Mouse (Mus musculus): Measurements from ENCODE around the gene Spink2. TPM values are rescaled to one million over a fixed set of nuclear protein-coding genes. Genes with fewer than 3 reads are reported as not detected.

The Spink2 gene
- not detected in 2 replicates for total RNA-seq (2014; rRNA removed)
- polyA plus RNA-seq (2012; rRNA removed) = 0.16 TPM in 1 of 2 replicates, not detected in the other

DNA sequence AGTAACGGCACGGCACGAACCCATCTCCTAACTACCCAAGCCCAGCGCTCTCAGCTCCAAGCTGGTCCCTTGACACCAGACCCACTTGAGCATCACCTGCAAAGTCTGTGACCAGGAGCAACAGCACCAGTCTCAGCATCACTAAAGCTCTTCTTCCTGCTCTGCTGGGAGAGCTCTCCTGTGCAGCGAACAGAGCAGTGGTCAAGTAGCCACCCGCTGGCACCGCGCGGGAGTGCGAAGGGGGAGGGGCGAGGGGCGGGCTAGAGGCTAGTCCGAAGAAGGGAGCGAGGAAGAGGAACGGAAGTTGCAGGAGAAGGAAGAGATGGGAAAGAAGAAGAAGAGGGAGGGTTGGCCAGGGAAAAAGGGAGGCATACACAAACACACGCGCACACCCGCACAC lies at the start of gene Spink2:
TSS of gene Spink2 (minus strand) at position 236 of the 400 bp plus-strand sequence.
- WGBS = 11% methylated on average over 18 of the region's 18 CpGs
- no peak within 1 kb of the TSS for H3K4me3 ChIP-seq (ENCODE audit: insufficient read depth, low read depth, low read length)
- H3K79me2 ChIP-seq (ENCODE audit: control insufficient read depth, insufficient read depth, low read length) = no peaks in the 10 kb centered on the region
- H3K4me1 ChIP-seq (ENCODE audit: control insufficient read depth, insufficient read depth, low read length) = no peaks in the 10 kb centered on the region
- DNase-seq (ENCODE audit: extremely low read depth, low read depth, low spot score) = no peak
- H3K27ac ChIP-seq (replicated peaks; ENCODE audit: insufficient read depth, low read depth, low read length) = no peak within 1 kb of the TSS
- H3K9ac ChIP-seq (ENCODE audit: low read depth, low read length) = no peak within 1 kb of the TSS
- 0 out of 2 replicates have a peak, but pooled peaks cover 4% of the 10 kb centered on the region for H3K27me3 ChIP-seq (ENCODE audit: control insufficient read depth, insufficient read depth, low read length)
- H3K36me3 ChIP-seq (ENCODE audit: control insufficient read depth, insufficient read depth, low read length) = no peaks in the 10 kb centered on the region
- TF ChIP-seq POLR2A (IDR thresholded peaks at IDR 0.05; ENCODE audit: extremely low read depth, insufficient read depth, low read length) (no peak), CTCF (IDR thresholded peaks at IDR 0.05; ENCODE audit: low read depth, low read length) (no peak)

DNA sequence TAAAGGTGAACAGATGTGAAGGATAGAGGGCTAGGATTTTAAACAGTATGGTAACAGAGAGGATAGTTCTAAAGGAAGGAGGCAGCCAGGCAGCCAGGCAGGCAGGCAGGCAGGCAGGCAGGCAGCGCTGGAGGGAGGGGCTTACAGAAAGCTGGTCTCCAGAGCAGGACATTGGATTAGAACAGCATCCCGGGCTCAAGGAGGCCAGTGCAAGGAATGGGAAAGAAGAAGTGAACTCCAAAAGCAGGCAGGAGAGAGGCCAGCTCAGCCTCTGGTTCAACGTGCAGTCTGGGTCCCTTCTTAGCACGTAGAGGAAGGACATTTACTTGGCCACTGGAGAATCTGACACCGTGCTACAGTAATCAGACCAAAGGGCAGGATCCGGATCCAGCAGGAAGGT lies 48.9 kb upstream of the Spink2 start:
- H3K9ac ChIP-seq (ENCODE audit: low read depth, low read length) = no peak overlapping the region
- 47% methylated on average over 6 of the region's 6 CpGs for WGBS
- no peaks in the 10 kb centered on the region for H3K36me3 ChIP-seq (ENCODE audit: control insufficient read depth, insufficient read depth, low read length)
- no peak for TF ChIP-seq POLR2A (IDR thresholded peaks at IDR 0.05; ENCODE audit: extremely low read depth, insufficient read depth, low read length)
- no peak for TF ChIP-seq CTCF (IDR thresholded peaks at IDR 0.05; ENCODE audit: low read depth, low read length)
- H3K79me2 ChIP-seq (ENCODE audit: control insufficient read depth, insufficient read depth, low read length) = no peaks in the 10 kb centered on the region
- H3K27me3 ChIP-seq (ENCODE audit: control insufficient read depth, insufficient read depth, low read length) = no peaks in the 10 kb centered on the region
- no peak overlapping the region for H3K27ac ChIP-seq (replicated peaks; ENCODE audit: insufficient read depth, low read depth, low read length)
- no peak overlapping the region for H3K4me3 ChIP-seq (ENCODE audit: insufficient read depth, low read depth, low read length)
- H3K4me1 ChIP-seq (ENCODE audit: control insufficient read depth, insufficient read depth, low read length) = no peaks in the 10 kb centered on the region; the same call in 1 of the 2 replicates
- DNase-seq (ENCODE audit: extremely low read depth, low read depth, low spot score) = no peak

DNA sequence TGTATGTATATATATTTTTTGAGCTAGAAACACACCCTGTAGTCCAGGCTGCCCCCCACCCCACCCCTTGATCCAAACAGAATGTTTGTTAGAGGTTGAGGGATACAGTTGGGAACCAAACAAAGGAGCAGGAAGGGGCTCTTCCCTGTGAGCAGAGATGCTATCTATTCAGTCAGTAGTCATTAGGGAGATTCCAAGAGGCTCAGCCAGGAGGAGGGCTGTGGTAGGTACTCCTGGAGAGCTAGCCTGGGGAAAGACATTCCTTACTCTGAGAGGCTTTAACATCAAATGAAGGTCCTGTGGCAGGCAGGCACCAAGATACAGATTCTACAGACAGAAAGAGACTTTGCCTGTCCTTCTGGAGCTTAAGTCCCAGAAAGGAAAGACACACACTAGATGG lies 48.0 kb upstream of the Spink2 start:
- TF ChIP-seq POLR2A (IDR thresholded peaks at IDR 0.05; ENCODE audit: extremely low read depth, insufficient read depth, low read length) (no peak), CTCF (IDR thresholded peaks at IDR 0.05; ENCODE audit: low read depth, low read length) (no peak)
- Histone ChIP-seq H3K4me3 (ENCODE audit: insufficient read depth, low read depth, low read length) (no peak overlapping the region), H3K36me3 (ENCODE audit: control insufficient read depth, insufficient read depth, low read length) (no peaks in the 10 kb centered on the region), H3K27me3 (ENCODE audit: control insufficient read depth, insufficient read depth, low read length) (no peaks in the 10 kb centered on the region), H3K9ac (ENCODE audit: low read depth, low read length) (no peak overlapping the region), H3K27ac (replicated peaks; ENCODE audit: insufficient read depth, low read depth, low read length) (no peak overlapping the region), H3K79me2 (ENCODE audit: control insufficient read depth, insufficient read depth, low read length) (no peaks in the 10 kb centered on the region), H3K4me1 (ENCODE audit: control insufficient read depth, insufficient read depth, low read length) (no peaks in the 10 kb centered on the region)
- no peak for DNase-seq (ENCODE audit: extremely low read depth, low read depth, low spot score)

DNA sequence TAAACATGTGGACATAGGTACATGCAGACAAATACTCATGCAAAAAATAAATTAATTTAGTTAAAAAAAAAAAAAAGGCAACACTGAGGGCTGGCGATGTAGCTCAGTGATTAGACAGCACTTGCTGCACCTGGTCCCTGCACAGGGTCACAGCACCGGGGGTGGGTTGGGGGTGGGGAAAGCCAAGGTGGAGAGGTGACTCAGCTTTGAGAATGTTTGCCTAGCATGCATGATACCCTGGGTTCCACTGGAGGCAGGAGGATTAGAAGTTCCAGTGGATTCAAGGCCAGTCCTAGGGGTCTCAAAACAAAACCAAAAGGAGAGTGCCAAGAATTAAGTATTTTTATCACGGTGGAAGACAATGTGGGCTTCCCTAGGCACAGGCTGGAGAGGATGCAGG lies 46.3 kb upstream of the Spink2 start:
- WGBS = 74% methylated on average over 3 of the region's 3 CpGs
- TF ChIP-seq POLR2A (IDR thresholded peaks at IDR 0.05; ENCODE audit: extremely low read depth, insufficient read depth, low read length) (no peak), CTCF (IDR thresholded peaks at IDR 0.05; ENCODE audit: low read depth, low read length) (no peak)

DNA sequence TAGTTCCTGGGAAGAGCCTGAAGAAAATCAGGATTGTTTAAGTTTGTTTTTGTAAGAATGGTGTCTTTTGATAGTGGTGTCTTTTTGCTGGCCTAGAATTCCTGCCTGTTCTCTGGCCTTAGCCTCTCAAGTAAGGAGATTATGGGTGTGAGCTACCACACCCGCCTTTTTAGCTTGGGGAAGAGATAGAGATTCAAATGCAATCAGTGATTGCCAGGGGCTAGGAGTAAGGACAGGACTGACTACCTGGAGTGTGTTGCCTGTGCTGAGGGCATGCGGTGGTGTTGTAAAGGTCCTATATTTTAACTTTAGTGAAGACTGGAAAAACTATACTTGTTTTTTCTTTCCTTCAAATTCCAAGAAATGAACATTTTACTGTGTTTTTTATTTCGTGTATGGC lies 43.1 kb upstream of the Spink2 start:
- H3K36me3 ChIP-seq (ENCODE audit: control insufficient read depth, insufficient read depth, low read length) = no peaks in the 10 kb centered on the region

More for the DNA sequence above, 46.3 kb upstream of the Spink2 start:
- Histone ChIP-seq H3K27me3 (ENCODE audit: control insufficient read depth, insufficient read depth, low read length) (no peaks in the 10 kb centered on the region), H3K36me3 (ENCODE audit: control insufficient read depth, insufficient read depth, low read length) (no peaks in the 10 kb centered on the region), H3K79me2 (ENCODE audit: control insufficient read depth, insufficient read depth, low read length) (no peaks in the 10 kb centered on the region), H3K4me1 (ENCODE audit: control insufficient read depth, insufficient read depth, low read length) (no peaks in the 10 kb centered on the region), H3K4me3 (ENCODE audit: insufficient read depth, low read depth, low read length) (no peak overlapping the region), H3K27ac (replicated peaks; ENCODE audit: insufficient read depth, low read depth, low read length) (no peak overlapping the region), H3K9ac (ENCODE audit: low read depth, low read length) (no peak overlapping the region)
- DNase-seq (ENCODE audit: extremely low read depth, low read depth, low spot score) = no peak

DNA sequence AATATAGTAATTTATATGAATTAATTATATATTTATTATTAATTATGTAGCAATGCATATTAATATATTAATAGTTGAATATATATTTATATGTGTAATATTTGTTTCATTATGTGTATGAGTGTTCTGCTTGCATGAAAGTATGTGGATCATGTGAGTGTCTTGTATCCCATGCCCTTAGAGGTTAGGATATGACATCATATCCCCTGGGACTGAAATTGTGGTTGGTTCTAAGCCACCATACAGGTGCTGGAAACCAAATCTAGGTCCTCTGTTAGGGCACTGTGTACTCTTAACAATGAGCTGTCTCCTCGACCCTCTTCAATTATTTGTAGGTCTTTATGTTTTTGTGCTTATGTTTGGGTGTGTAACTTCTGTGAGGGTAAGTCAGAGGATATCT lies 41.9 kb upstream of the Spink2 start:
- WGBS = 92% methylated on average over 1 of the region's 1 CpGs
- no peak for TF ChIP-seq CTCF (IDR thresholded peaks at IDR 0.05; ENCODE audit: low read depth, low read length)
- no peak for TF ChIP-seq POLR2A (IDR thresholded peaks at IDR 0.05; ENCODE audit: extremely low read depth, insufficient read depth, low read length)

More for the DNA sequence above, 43.1 kb upstream of the Spink2 start:
- WGBS = 84% methylated on average over 3 of the region's 3 CpGs
- H3K4me3 ChIP-seq (ENCODE audit: insufficient read depth, low read depth, low read length) = no peak overlapping the region
- H3K4me1 ChIP-seq (ENCODE audit: control insufficient read depth, insufficient read depth, low read length) = no peaks in the 10 kb centered on the region
- no peaks in the 10 kb centered on the region for H3K79me2 ChIP-seq (ENCODE audit: control insufficient read depth, insufficient read depth, low read length)
- H3K27me3 ChIP-seq (ENCODE audit: control insufficient read depth, insufficient read depth, low read length) = no peaks in the 10 kb centered on the region
- no peak overlapping the region for H3K9ac ChIP-seq (ENCODE audit: low read depth, low read length)
- no peak overlapping the region for H3K27ac ChIP-seq (replicated peaks; ENCODE audit: insufficient read depth, low read depth, low read length)
- no peak for DNase-seq (ENCODE audit: extremely low read depth, low read depth, low spot score)
- no peak for TF ChIP-seq POLR2A (IDR thresholded peaks at IDR 0.05; ENCODE audit: extremely low read depth, insufficient read depth, low read length)
- TF ChIP-seq CTCF (IDR thresholded peaks at IDR 0.05; ENCODE audit: low read depth, low read length) = no peak

More for the DNA sequence above, 41.9 kb upstream of the Spink2 start:
- H3K27ac ChIP-seq (replicated peaks; ENCODE audit: insufficient read depth, low read depth, low read length) = no peak overlapping the region
- H3K4me3 ChIP-seq (ENCODE audit: insufficient read depth, low read depth, low read length) = no peak overlapping the region
- H3K79me2 ChIP-seq (ENCODE audit: control insufficient read depth, insufficient read depth, low read length) = no peaks in the 10 kb centered on the region
- no peaks in the 10 kb centered on the region for H3K4me1 ChIP-seq (ENCODE audit: control insufficient read depth, insufficient read depth, low read length)
- no peak for DNase-seq (ENCODE audit: extremely low read depth, low read depth, low spot score)
- no peak overlapping the region for H3K9ac ChIP-seq (ENCODE audit: low read depth, low read length)
- no peaks in the 10 kb centered on the region for H3K27me3 ChIP-seq (ENCODE audit: control insufficient read depth, insufficient read depth, low read length)
- no peaks in the 10 kb centered on the region for H3K36me3 ChIP-seq (ENCODE audit: control insufficient read depth, insufficient read depth, low read length)
